Mouse (Mus musculus) induced T-regulatory cell, adult 2 months (primary cell): ENCODE results near the gene Serpinb3a.
"Not testable (repeated sequence)": the region's sequence is repeated elsewhere in the genome, so short reads cannot be mapped to it uniquely, and the experiment has no call there.

Experiments used
- DNase-seq: peaks from one replicate; pipeline ENCODE4 v3.0.0-alpha.2; 2012; ENCODE audit warnings: low read depth

The Serpinb3a gene

GRCm38 (mm10) chr1:107052203-107052602 lies at the start of gene Serpinb3a:
Gene Serpinb3a (minus strand): TSS chr1:107052303.
- no peak for DNase-seq

GRCm38 (mm10) chr1:107098417-107098816 lies 46.3 kb upstream of the Serpinb3a start:
- no peak for DNase-seq

GRCm38 (mm10) chr1:107083406-107083805 lies 31.3 kb upstream of the Serpinb3a start, which contains the start of gene Serpinb3d:
Gene Serpinb3d (minus strand): TSS chr1:107083506.
- DNase-seq, result no peak

- DNase-seq, result not testable (repeated sequence)
Observed at GRCm38 (mm10) chr1:107034236-107034635, 17.9 kb downstream of the Serpinb3a start.

GRCm38 (mm10) chr1:107025886-107026285 lies 26.2 kb downstream of the Serpinb3a start:
- no peak for DNase-seq

GRCm38 (mm10) chr1:107015210-107015609 lies 36.9 kb downstream of the Serpinb3a start:
- DNase-seq, result no peak

GRCm38 (mm10) chr1:107014530-107014929 lies 37.6 kb downstream of the Serpinb3a start:
- DNase-seq, result peak; percentile 25

- DNase-seq, result no peak
Observed at GRCm38 (mm10) chr1:107006316-107006715, 45.8 kb downstream of the Serpinb3a start.

- DNase-seq, result no peak
Observed at GRCm38 (mm10) chr1:107001754-107002153, 50.3 kb downstream of the Serpinb3a start.

GRCm38 (mm10) chr1:107000424-107000823 lies 51.7 kb downstream of the Serpinb3a start:
- DNase-seq, result no peak
